Mouse (Mus musculus): ENCODE measurements around the gene Cdk17. TPM values are rescaled to one million over a fixed set of nuclear protein-coding genes. Genes with fewer than 3 reads are reported as not detected.
"Not testable (repeated sequence)": the region's sequence is repeated elsewhere in the genome, so short reads cannot be mapped to it uniquely, and the experiment has no call there.

Cdk17 gene
- polyA plus RNA-seq, 1 experiment from 2014 or later = 46.3 TPM

GRCm38 (mm10) chr10:93145088-93145487 lies 15.6 kb upstream of the Cdk17 start:
- H3K4me1 ChIP-seq (replicated peaks) = peaks cover 10% of the 10 kb centered on the region; the same call in 1 of the 2 replicates
- H3K27ac ChIP-seq = no peak overlapping the region
- H3K9ac ChIP-seq (replicated peaks) = no peak overlapping the region
- H3K36me3 ChIP-seq = no peaks in the 10 kb centered on the region
- H3K4me3 ChIP-seq (replicated peaks) = no peak overlapping the region
- no peaks in the 10 kb centered on the region for H3K9me3 ChIP-seq
- H3K27me3 ChIP-seq = no peaks in the 10 kb centered on the region
- no peak for ATAC-seq
- H3K4me2 ChIP-seq (replicated peaks) = no peak overlapping the region
- 92% methylated on average over 10 of the region's 10 CpGs for WGBS

GRCm38 (mm10) chr10:93146601-93147000 lies 14.1 kb upstream of the Cdk17 start:
- Histone ChIP-seq H3K4me1 (replicated peaks) (peaks cover 10% of the 10 kb centered on the region; the same call in 1 of the 2 replicates), H3K27ac (no peak overlapping the region), H3K4me3 (replicated peaks) (no peak overlapping the region), H3K9me3 (no peaks in the 10 kb centered on the region), H3K4me2 (replicated peaks) (no peak overlapping the region), H3K9ac (replicated peaks) (no peak overlapping the region), H3K27me3 (no peaks in the 10 kb centered on the region), H3K36me3 (no peaks in the 10 kb centered on the region)
- no peak for ATAC-seq
- 91% methylated on average over 4 of the region's 4 CpGs for WGBS

GRCm38 (mm10) chr10:93147691-93148090 lies 13.0 kb upstream of the Cdk17 start:
- Histone ChIP-seq H3K4me3 (replicated peaks) (no peak overlapping the region), H3K36me3 (no peaks in the 10 kb centered on the region), H3K9ac (replicated peaks) (no peak overlapping the region), H3K4me2 (replicated peaks) (no peak overlapping the region), H3K27ac (no peak overlapping the region), H3K4me1 (replicated peaks) (peaks cover 8% of the 10 kb centered on the region; the same call in 1 of the 2 replicates), H3K9me3 (no peaks in the 10 kb centered on the region), H3K27me3 (no peaks in the 10 kb centered on the region)
- no peak for ATAC-seq
- 94% methylated on average over 6 of the region's 6 CpGs for WGBS

GRCm38 (mm10) chr10:93149597-93149996 lies 11.1 kb upstream of the Cdk17 start:
- H3K9ac ChIP-seq (replicated peaks) = no peak overlapping the region
- no peak for ATAC-seq
- H3K27ac ChIP-seq = no peak overlapping the region
- no peaks in the 10 kb centered on the region for H3K36me3 ChIP-seq
- H3K9me3 ChIP-seq = no peaks in the 10 kb centered on the region
- WGBS = 57% methylated on average over 1 of the region's 2 CpGs
- H3K4me2 ChIP-seq (replicated peaks) = no peak overlapping the region
- no peaks in the 10 kb centered on the region for H3K27me3 ChIP-seq
- no peak overlapping the region for H3K4me3 ChIP-seq (replicated peaks)
- H3K4me1 ChIP-seq (replicated peaks) = no peaks in the 10 kb centered on the region

- H3K4me3 ChIP-seq (replicated peaks) = no peak overlapping the region
These were observed 8.9 kb upstream of the Cdk17 start for GRCm38 (mm10) chr10:93151775-93152174.

GRCm38 (mm10) chr10:93152698-93153097 lies 8.0 kb upstream of the Cdk17 start:
- Histone ChIP-seq H3K4me3 (replicated peaks) (no peak overlapping the region), H3K27me3 (no peaks in the 10 kb centered on the region), H3K4me2 (replicated peaks) (no peak overlapping the region), H3K27ac (no peak overlapping the region), H3K4me1 (replicated peaks) (no peaks in the 10 kb centered on the region), H3K9me3 (no peaks in the 10 kb centered on the region), H3K9ac (replicated peaks) (no peak overlapping the region), H3K36me3 (no peaks in the 10 kb centered on the region)
- ATAC-seq = no peak
- 87% methylated on average over 5 of the region's 5 CpGs for WGBS

More at GRCm38 (mm10) chr10:93151775-93152174, 8.9 kb upstream of the Cdk17 start:
- H3K9ac ChIP-seq (replicated peaks) = no peak overlapping the region
- WGBS = 79% methylated on average over 6 of the region's 6 CpGs
- H3K36me3 ChIP-seq = no peaks in the 10 kb centered on the region
- no peaks in the 10 kb centered on the region for H3K9me3 ChIP-seq
- no peaks in the 10 kb centered on the region for H3K4me1 ChIP-seq (replicated peaks)
- H3K27me3 ChIP-seq = no peaks in the 10 kb centered on the region
- no peak overlapping the region for H3K27ac ChIP-seq
- H3K4me2 ChIP-seq (replicated peaks) = no peak overlapping the region
- ATAC-seq = no peak

- WGBS = 97% methylated on average over 2 of the region's 2 CpGs
- not testable (repeated sequence) for H3K9me3 ChIP-seq; H3K27ac ChIP-seq; H3K36me3 ChIP-seq; H3K4me2 ChIP-seq (replicated peaks); H3K4me1 ChIP-seq (replicated peaks); H3K9ac ChIP-seq (replicated peaks); H3K4me3 ChIP-seq (replicated peaks); ATAC-seq; H3K27me3 ChIP-seq
These were observed 7.3 kb upstream of the Cdk17 start for GRCm38 (mm10) chr10:93153404-93153803.

GRCm38 (mm10) chr10:93159651-93160496 lies 801 bp upstream of the Cdk17 start:
- Histone ChIP-seq H3K36me3 (no peaks in the 10 kb centered on the region), H3K9ac (replicated peaks) (no peak overlapping the region), H3K4me2 (replicated peaks) (peak overlapping the region; percentile 75), H3K27me3 (no peaks in the 10 kb centered on the region), H3K4me1 (replicated peaks) (peaks cover 19% of the 10 kb centered on the region), H3K27ac (peak overlapping the region; percentile 100; the same call in 1 of the 2 replicates), H3K9me3 (no peaks in the 10 kb centered on the region), H3K4me3 (replicated peaks) (peak overlapping the region; percentile 97)
- 27% methylated on average over 17 of the region's 17 CpGs for WGBS
- peak; percentile 1; the same call in 1 of the 2 replicates for ATAC-seq

GRCm38 (mm10) chr10:93160497-93160806 lies 223 bp upstream of the Cdk17 start:
- Histone ChIP-seq H3K27ac (peak overlapping the region; percentile 100), H3K4me1 (replicated peaks) (peaks cover 25% of the 10 kb centered on the region), H3K9me3 (no peaks in the 10 kb centered on the region), H3K27me3 (no peaks in the 10 kb centered on the region), H3K9ac (replicated peaks) (peak overlapping the region; percentile 99), H3K4me3 (replicated peaks) (peak overlapping the region; percentile 97), H3K36me3 (no peaks in the 10 kb centered on the region), H3K4me2 (replicated peaks) (peak overlapping the region; percentile 75)
- peak; percentile 89 for ATAC-seq
- 1% methylated on average over 26 of the region's 26 CpGs for WGBS

- no peaks in the 10 kb centered on the region for H3K9me3 ChIP-seq
- ATAC-seq = peak; percentile 43
- H3K36me3 ChIP-seq = no peaks in the 10 kb centered on the region
- WGBS = under 1% methylated on average over 33 of the region's 33 CpGs
- peak overlapping the region; percentile 97 for H3K4me3 ChIP-seq (replicated peaks)
- H3K4me2 ChIP-seq (replicated peaks) = peak overlapping the region; percentile 75
- peaks cover 38% of the 10 kb centered on the region for H3K4me1 ChIP-seq (replicated peaks)
- peak overlapping the region; percentile 100 for H3K27ac ChIP-seq
- peak overlapping the region; percentile 99 for H3K9ac ChIP-seq (replicated peaks)
- H3K27me3 ChIP-seq = no peaks in the 10 kb centered on the region
These were observed 1.0 kb downstream of the Cdk17 start for GRCm38 (mm10) chr10:93161511-93162275.

GRCm38 (mm10) chr10:93162276-93162971 lies 1.7 kb downstream of the Cdk17 start:
- peak overlapping the region; percentile 97 for H3K4me3 ChIP-seq (replicated peaks)
- WGBS = 9% methylated on average over 11 of the region's 11 CpGs
- H3K4me1 ChIP-seq (replicated peaks) = peaks cover 40% of the 10 kb centered on the region
- peak overlapping the region; percentile 99 for H3K9ac ChIP-seq (replicated peaks)
- H3K4me2 ChIP-seq (replicated peaks) = peak overlapping the region; percentile 75
- no peaks in the 10 kb centered on the region for H3K27me3 ChIP-seq
- H3K27ac ChIP-seq = peak overlapping the region; percentile 100
- no peaks in the 10 kb centered on the region for H3K36me3 ChIP-seq
- H3K9me3 ChIP-seq = no peaks in the 10 kb centered on the region
- ATAC-seq = no peak
